Mouse (Mus musculus) limb, embryonic 11.5 days (tissue): ENCODE measurements at regions not wholly inside any gene's neighbourhood (a gene's known extent, or its start where the extent isn't known, plus 50 kb on each side); places are given as distances from the start of the nearest gene placed in this dataset.

Source experiments
- ATAC-seq: fragments of 200-750 bp; cut with Nextera tagmentation; 2 replicates; pipeline ENCODE4 v1.8.0; 2017; ENCODE audit warnings: low read depth; ENCODE audit not compliant: insufficient number of reproducible peaks, low FRiP score, low TSS enrichment
- DNase-seq: peaks from one replicate; pipeline ENCODE4 v3.0.0-alpha.2; 2015; ENCODE audit warnings: low spot score
- H3K27ac ChIP-seq: fragments of 300-500 bp; sonication (generic); replicated peaks from 2 replicates; pipeline ENCODE4 v1.5.1; 2014; ENCODE audit warnings: low read depth, mild to moderate bottlenecking, low read length
- H3K27me3 ChIP-seq: fragments of 300-500 bp; sonication (generic); 2 replicates; pipeline ENCODE4 v1.6.1; 2014; ENCODE audit warnings: mild to moderate bottlenecking, low read length, mixed read lengths; ENCODE audit not compliant: control insufficient read depth, insufficient read depth
- H3K36me3 ChIP-seq: fragments of 300-500 bp; sonication (generic); 2 replicates; pipeline ENCODE4 v1.6.1; 2014; ENCODE audit warnings: mild to moderate bottlenecking, low read length, moderate library complexity, mixed read lengths; ENCODE audit not compliant: control insufficient read depth, insufficient read depth
- H3K4me1 ChIP-seq: fragments of 300-500 bp; sonication (generic); 2 replicates; pipeline ENCODE4 v1.6.1; 2014; ENCODE audit warnings: low read length, mixed read lengths; ENCODE audit not compliant: control insufficient read depth, insufficient read depth
- H3K4me2 ChIP-seq: fragments of 300-500 bp; sonication (generic); 2 replicates; pipeline ENCODE4 v1.6.1; 2014; ENCODE audit warnings: low read depth, mild to moderate bottlenecking, moderate library complexity; ENCODE audit not compliant: severe bottlenecking
- H3K4me3 ChIP-seq: fragments of 300-500 bp; sonication (generic); 2 replicates; pipeline ENCODE4 v1.5.1; 2014; ENCODE audit warnings: low read depth, low read length
- H3K9ac ChIP-seq: fragments of 300-500 bp; sonication (generic); 2 replicates; pipeline ENCODE4 v1.6.1; 2014; ENCODE audit warnings: mild to moderate bottlenecking, low read length
- H3K9me3 ChIP-seq: fragments of 300-500 bp; sonication (generic); 2 replicates; pipeline ENCODE4 v1.6.1; 2016; ENCODE audit warnings: low read length; ENCODE audit not compliant: control insufficient read depth
- WGBS: fragments of 180-500 bp; shearing (Covaris S2); extraction: QIAGEN DNeasy Blood & Tissue Kit; methylation state at CpG from one replicate; pipeline ENCODE4 v1.1.7; 2014; 5-methylcytosine and 5-hydroxymethylcytosine counted together

- peak; percentile 33 for DNase-seq
- no peak overlapping the region for H3K27ac ChIP-seq
- WGBS, result 49% methylated on average over 11 of the region's 11 CpGs
- H3K36me3 ChIP-seq, result no peaks in the 10 kb centered on the region
- no peaks in the 10 kb centered on the region for H3K27me3 ChIP-seq
- H3K4me1 ChIP-seq, result no peaks in the 10 kb centered on the region
- no peak overlapping the region for H3K4me3 ChIP-seq
- H3K4me2 ChIP-seq, result no peak overlapping the region
- H3K9ac ChIP-seq, result no peak overlapping the region
- no peaks in the 10 kb centered on the region for H3K9me3 ChIP-seq
- ATAC-seq, result no peak
Observed at GRCm38 (mm10) chr13:97390449-97390930, 149.6 kb downstream of the Enc1 start.

DNA sequence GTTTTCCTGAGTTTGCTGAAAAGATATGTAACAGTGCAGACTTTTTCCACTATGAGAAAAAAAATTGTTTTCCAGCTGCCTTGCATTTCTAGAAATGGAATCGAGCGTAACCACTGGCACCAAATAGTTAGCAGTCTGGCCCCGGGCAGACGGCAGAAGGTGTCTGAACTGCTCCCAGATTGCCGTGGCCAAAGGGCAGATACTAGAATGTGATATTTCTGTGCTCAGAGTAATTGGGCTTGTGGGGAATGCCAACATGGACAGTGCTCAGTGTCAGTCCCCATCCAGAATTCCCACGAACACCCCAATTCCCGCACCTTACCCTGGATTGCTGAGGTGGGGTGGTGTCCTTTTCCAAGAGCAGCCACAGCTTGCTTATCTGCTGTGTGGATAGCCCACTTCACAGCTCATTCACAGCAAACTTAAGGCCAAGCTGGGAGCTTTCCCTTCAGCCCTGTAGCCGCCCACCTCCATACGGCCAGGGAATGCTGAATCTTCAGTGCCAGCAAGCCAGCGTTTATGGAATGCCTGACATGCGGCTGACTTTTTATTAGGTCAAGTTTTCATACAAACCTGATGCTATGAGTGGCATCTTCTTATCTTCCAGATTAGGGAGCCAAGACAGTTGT, 148.1 kb downstream of the Enc1 start:
- Histone ChIP-seq H3K36me3 (no peaks in the 10 kb centered on the region), H3K4me2 (no peak overlapping the region), H3K4me1 (no peaks in the 10 kb centered on the region), H3K9ac (no peak overlapping the region), H3K27ac (no peak overlapping the region), H3K9me3 (no peaks in the 10 kb centered on the region), H3K4me3 (no peak overlapping the region), H3K27me3 (no peaks in the 10 kb centered on the region)
- ATAC-seq, result no peak
- 76% methylated on average over 11 of the region's 11 CpGs for WGBS
- no peak for DNase-seq

DNA sequence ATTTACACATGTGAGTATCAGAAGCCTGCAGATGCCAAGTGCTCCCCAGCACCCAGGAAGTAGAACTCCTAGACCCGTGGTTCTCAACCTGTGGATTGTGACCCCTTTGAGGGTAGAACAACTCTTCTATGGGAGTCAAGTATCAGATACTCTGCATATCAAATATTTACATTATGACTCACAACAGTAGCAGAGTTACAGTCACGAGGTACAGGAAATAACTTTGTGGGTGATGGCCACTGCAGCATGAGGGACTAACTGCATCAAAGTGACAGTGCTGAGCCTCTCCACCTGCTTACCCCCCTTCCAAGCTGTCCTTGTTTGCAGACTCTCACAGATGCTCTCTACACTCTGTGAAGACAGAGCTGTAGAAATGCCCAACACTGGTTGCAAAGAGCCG, 145.6 kb downstream of the Enc1 start:
- H3K27ac ChIP-seq, result no peak overlapping the region
- WGBS, result 66% methylated on average over 3 of the region's 3 CpGs
- H3K27me3 ChIP-seq, result no peaks in the 10 kb centered on the region
- H3K9me3 ChIP-seq, result no peaks in the 10 kb centered on the region
- no peaks in the 10 kb centered on the region for H3K36me3 ChIP-seq
- H3K4me2 ChIP-seq, result no peak overlapping the region
- no peak overlapping the region for H3K4me3 ChIP-seq
- no peak for DNase-seq
- ATAC-seq, result no peak
- H3K4me1 ChIP-seq, result no peaks in the 10 kb centered on the region
- H3K9ac ChIP-seq, result no peak overlapping the region

DNA sequence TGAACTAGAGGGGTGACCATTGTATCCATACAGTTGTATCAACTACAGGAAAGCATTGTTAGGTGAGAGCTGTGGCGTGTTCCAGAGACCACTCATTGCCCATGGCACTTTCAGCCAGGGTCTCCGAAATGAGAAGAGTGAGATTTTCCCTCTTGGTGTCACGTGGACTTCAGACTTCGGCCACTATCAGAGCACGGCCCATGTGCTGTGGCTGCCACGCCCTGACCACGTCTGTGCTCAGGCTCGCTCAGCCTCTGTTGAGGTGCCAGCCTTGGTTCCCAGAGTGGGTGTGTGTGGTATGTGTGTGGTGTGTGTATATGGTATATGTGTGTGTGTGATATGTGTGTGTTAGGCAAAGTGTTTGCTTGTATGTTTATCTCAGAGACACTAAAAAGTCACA, 144.6 kb downstream of the Enc1 start:
- H3K4me2 ChIP-seq, result no peak overlapping the region
- H3K9ac ChIP-seq, result no peak overlapping the region
- DNase-seq (no peak), ATAC-seq (no peak)
- H3K4me3 ChIP-seq, result no peak overlapping the region
- H3K9me3 ChIP-seq, result no peaks in the 10 kb centered on the region
- H3K27ac ChIP-seq, result no peak overlapping the region
- 95% methylated on average over 8 of the region's 8 CpGs for WGBS
- H3K4me1 ChIP-seq, result no peaks in the 10 kb centered on the region
- H3K27me3 ChIP-seq, result no peaks in the 10 kb centered on the region
- no peaks in the 10 kb centered on the region for H3K36me3 ChIP-seq

DNA sequence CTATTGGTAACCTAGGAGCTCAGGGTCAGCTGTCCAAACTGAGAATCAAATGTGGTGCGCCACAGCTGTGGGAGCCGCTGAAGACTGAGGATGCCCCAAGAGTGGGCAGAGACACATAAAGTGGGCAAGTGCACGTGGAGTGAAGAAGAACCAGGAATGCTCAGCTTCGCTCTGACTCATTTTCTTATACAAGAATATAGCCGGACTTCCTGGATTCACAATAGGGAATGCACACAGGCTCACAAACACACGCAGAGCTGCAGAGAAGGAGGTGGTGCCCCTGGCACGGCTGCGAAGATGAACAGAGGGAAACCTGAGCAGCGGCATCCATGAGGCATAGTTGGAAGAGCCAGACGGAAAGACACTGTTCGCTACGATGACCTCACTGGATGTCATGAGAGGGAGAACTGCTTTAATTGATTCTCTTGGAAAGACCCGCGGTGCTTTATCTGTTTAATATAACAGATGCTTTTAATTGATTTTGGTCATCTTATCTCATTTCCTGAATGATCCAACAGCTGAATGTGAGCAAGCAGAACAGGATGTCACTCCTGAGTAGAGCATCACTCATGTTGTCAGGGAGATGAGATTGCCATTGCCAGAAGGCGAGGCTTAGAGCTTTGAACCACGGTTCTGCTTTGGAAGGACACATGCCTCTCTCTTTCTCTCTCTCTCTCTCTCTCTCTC, 143.3 kb downstream of the Enc1 start:
- Histone ChIP-seq H3K36me3 (no peaks in the 10 kb centered on the region), H3K4me1 (no peaks in the 10 kb centered on the region), H3K4me3 (no peak overlapping the region), H3K9me3 (no peaks in the 10 kb centered on the region), H3K27ac (no peak overlapping the region), H3K4me2 (no peak overlapping the region), H3K9ac (no peak overlapping the region), H3K27me3 (no peaks in the 10 kb centered on the region)
- ATAC-seq, result no peak
- no peak for DNase-seq
- 85% methylated on average over 16 of the region's 16 CpGs for WGBS

- Histone ChIP-seq H3K4me3 (no peak overlapping the region), H3K27ac (no peak overlapping the region), H3K27me3 (no peaks in the 10 kb centered on the region), H3K36me3 (no peaks in the 10 kb centered on the region), H3K9ac (no peak overlapping the region), H3K4me1 (no peaks in the 10 kb centered on the region), H3K9me3 (no peaks in the 10 kb centered on the region), H3K4me2 (no peak overlapping the region)
- ATAC-seq (no peak), DNase-seq (no peak)
- WGBS, result 71% methylated on average over 4 of the region's 4 CpGs
Observed at GRCm38 (mm10) chr13:97383351-97383750, 142.4 kb downstream of the Enc1 start.

- ATAC-seq, result no peak
- Histone ChIP-seq H3K4me3 (no peak overlapping the region), H3K9ac (no peak overlapping the region), H3K4me1 (no peaks in the 10 kb centered on the region), H3K36me3 (no peaks in the 10 kb centered on the region), H3K27ac (no peak overlapping the region), H3K27me3 (no peaks in the 10 kb centered on the region), H3K9me3 (no peaks in the 10 kb centered on the region), H3K4me2 (no peak overlapping the region)
- WGBS, result 76% methylated on average over 11 of the region's 11 CpGs
- DNase-seq, result no peak
Observed at GRCm38 (mm10) chr13:97380366-97380765, 139.5 kb downstream of the Enc1 start.

- 86% methylated on average over 6 of the region's 6 CpGs for WGBS
- Histone ChIP-seq H3K27me3 (no peaks in the 10 kb centered on the region), H3K4me3 (no peak overlapping the region), H3K4me2 (no peak overlapping the region), H3K9me3 (no peaks in the 10 kb centered on the region), H3K27ac (no peak overlapping the region), H3K4me1 (no peaks in the 10 kb centered on the region), H3K36me3 (no peaks in the 10 kb centered on the region), H3K9ac (no peak overlapping the region)
- DNase-seq (no peak), ATAC-seq (no peak)
Observed at GRCm38 (mm10) chr13:97376232-97376523, 135.3 kb downstream of the Enc1 start.
